Mouse (Mus musculus) liver, adult 2 months (tissue): Measurements from ENCODE around the gene Gm2004. TPM values are rescaled to one million over a fixed set of nuclear protein-coding genes. Genes with fewer than 3 reads are reported as not detected.
"Not testable (repeated sequence)": the region's sequence is repeated elsewhere in the genome, so short reads cannot be mapped to it uniquely, and the experiment has no call there.

Experiments used
- DNase-seq: peaks from one replicate; pipeline ENCODE4 v3.0.0-alpha.2; 2011; ENCODE audit warnings: low read depth, low spot score; ENCODE audit errors: extremely low read depth
- H3K27ac ChIP-seq: fragments of 200-500 bp; replicated peaks from 2 replicates; pipeline ENCODE4 v1.5.1; 2012; ENCODE audit warnings: low read depth, mild to moderate bottlenecking, control low read depth, inconsistent platforms, low read length; ENCODE audit not compliant: insufficient read depth
- H3K27me3 ChIP-seq: fragments of 200-500 bp; 2 replicates; pipeline ENCODE4 v1.6.1; 2012; ENCODE audit warnings: mild to moderate bottlenecking, moderate library complexity, low read length, inconsistent platforms; ENCODE audit not compliant: control insufficient read depth, insufficient read depth
- H3K36me3 ChIP-seq: fragments of 200-500 bp; 2 replicates; pipeline ENCODE4 v1.6.1; 2012; ENCODE audit warnings: low read length, inconsistent platforms; ENCODE audit not compliant: control insufficient read depth, insufficient read depth
- H3K4me1 ChIP-seq: fragments of 200-500 bp; 2 replicates; pipeline ENCODE4 v1.6.1; 2011; ENCODE audit warnings: low read length; ENCODE audit not compliant: control insufficient read depth, insufficient read depth
- H3K4me3 ChIP-seq: fragments of 200-500 bp; 2 replicates; pipeline ENCODE4 v1.5.1; 2011; ENCODE audit warnings: low read depth, mild to moderate bottlenecking, control low read depth, low read length, moderate library complexity; ENCODE audit not compliant: insufficient read depth
- H3K79me2 ChIP-seq: fragments of 200-500 bp; 2 replicates; pipeline ENCODE4 v1.6.1; 2012; ENCODE audit warnings: inconsistent platforms, mild to moderate bottlenecking, low read length, moderate library complexity; ENCODE audit not compliant: control insufficient read depth, insufficient read depth
- H3K9ac ChIP-seq: fragments of 200-500 bp; 2 replicates; pipeline ENCODE4 v1.6.1; 2012; ENCODE audit warnings: low read depth, mild to moderate bottlenecking, control low read depth, inconsistent platforms, low read length
- WGBS: fragments of 180-500 bp; shearing (Covaris S2); methylation state at CpG from one replicate; pipeline ENCODE4 v1.1.7; 2018; 5-methylcytosine and 5-hydroxymethylcytosine counted together
- polyA plus RNA-seq: library from polyadenylated mRNA; depleted of rRNA; stranded (reverse); fragments of >200 nt; gene quantifications from 2 replicates; pipeline ENCODE4 v1.2.3, GENCODE M21; 2012; rRNA removed
- total RNA-seq: library from RNA; depleted of rRNA; stranded (reverse); fragments of >200 nt; gene quantifications from 2 replicates; pipeline ENCODE4 v1.2.3, GENCODE M21; 2014; rRNA removed

Gene Gm2004
- 0.94 and 2.8 TPM in 2 replicates for total RNA-seq
- polyA plus RNA-seq, result 0.11 TPM in 1 of 2 replicates, not detected in the other

DNA sequence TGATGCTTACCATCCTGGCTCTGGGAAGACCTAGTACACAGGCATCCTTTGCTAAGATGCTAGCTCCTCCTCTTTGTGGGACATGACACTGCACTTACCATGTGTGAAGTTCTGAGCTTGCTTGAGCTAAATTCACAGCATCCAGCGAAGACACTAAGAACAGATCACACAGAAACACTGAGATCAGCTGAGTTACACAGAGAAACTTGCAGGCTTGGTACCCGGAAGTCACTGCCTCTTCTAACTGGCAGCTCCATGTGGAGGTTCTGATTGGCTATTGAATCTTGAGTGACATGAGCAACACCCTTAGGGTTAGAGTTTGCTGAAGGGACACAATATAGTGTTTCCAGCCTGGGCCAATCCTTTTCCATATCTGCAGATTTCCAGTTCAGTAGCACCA is at the start of gene Gm2004:
Gene Gm2004, minus strand, starts transcription at position 101 of the 400 bp plus-strand sequence.
- WGBS, result no CpG with 5 or more reads among the region's 2 CpGs
- not testable (repeated sequence) for H3K79me2 ChIP-seq, H3K4me1 ChIP-seq, H3K27ac ChIP-seq, H3K36me3 ChIP-seq, DNase-seq, H3K27me3 ChIP-seq, H3K4me3 ChIP-seq, H3K9ac ChIP-seq

Other genes with a start within 250 kb of the Gm2004 start
- gene Zfp966, start 218.7 kb downstream of the Gm2004 start, total RNA-seq, result 6.8 and 7.9 TPM in 2 replicates
- gene Zfp966, start 218.7 kb downstream of the Gm2004 start, polyA plus RNA-seq, result 0.15 and 0.17 TPM in 2 replicates
- 5.1 and 6.1 TPM in 2 replicates for gene Gm2026, start 184.5 kb downstream of the Gm2004 start, total RNA-seq
- 0.32 TPM in 1 of 2 replicates, not detected in the other for gene Gm2026, start 184.5 kb downstream of the Gm2004 start, polyA plus RNA-seq
- 0.60 and 6.7 TPM in 2 replicates for gene 2210418O10Rik, start 76.7 kb upstream of the Gm2004 start, total RNA-seq
- 0.29 and 0.87 TPM in 2 replicates for gene 2210418O10Rik, start 76.7 kb upstream of the Gm2004 start, polyA plus RNA-seq
- not detected in 2 replicates for gene Gm11009, start 169.7 kb upstream of the Gm2004 start, total RNA-seq
- not detected in 2 replicates for gene Gm11009, start 169.7 kb upstream of the Gm2004 start, polyA plus RNA-seq